Mouse (Mus musculus): ENCODE results near the gene Rasal1.

The Rasal1 gene

GRCm38 (mm10) chr5:120622198-120622851 is 26.3 kb upstream of the Rasal1 start:
- peak; percentile 19 for DNase-seq

DNA sequence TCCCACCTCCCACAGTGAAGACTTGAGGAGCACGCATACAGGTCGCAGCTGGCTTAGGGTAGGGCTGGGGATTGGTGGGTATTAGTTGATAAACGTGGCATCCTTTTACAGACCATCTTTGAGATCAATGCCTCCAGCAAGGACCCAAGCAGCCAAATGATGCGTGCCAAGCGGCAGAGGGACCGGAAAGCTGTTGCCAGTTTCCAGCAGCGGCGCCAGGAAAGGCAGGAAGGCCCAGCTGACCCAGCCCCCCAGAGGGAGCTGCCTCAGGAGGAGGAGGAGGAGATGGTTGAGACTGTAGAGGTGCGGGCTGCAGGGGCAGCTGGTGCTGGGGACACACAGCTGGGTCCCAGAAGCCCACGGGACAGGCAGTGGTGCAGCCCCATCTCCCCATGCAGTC is 24.2 kb upstream of the Rasal1 start:
- DNase-seq, result no peak

DNA sequence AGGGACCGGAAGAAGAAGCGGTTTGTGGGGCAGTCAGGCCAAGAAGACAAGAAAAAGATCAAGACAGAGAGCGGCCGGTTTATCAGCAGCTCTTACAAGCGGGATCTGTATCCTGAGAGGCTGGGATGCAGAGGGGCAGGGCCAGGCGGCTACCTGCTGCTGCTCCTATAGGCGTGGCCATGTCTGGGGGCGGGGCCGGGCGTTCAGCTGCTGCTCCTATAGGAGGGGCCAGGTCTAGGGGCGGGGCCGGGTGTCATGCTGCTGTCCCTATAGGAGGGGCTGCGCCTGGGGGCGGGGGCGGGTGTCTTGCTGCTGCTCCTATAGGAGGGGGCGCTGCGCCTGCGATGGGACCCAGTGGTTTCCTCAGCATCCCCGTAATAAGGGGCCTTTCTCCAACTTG is 22.2 kb upstream of the Rasal1 start:
- DNase-seq, result no peak

DNA sequence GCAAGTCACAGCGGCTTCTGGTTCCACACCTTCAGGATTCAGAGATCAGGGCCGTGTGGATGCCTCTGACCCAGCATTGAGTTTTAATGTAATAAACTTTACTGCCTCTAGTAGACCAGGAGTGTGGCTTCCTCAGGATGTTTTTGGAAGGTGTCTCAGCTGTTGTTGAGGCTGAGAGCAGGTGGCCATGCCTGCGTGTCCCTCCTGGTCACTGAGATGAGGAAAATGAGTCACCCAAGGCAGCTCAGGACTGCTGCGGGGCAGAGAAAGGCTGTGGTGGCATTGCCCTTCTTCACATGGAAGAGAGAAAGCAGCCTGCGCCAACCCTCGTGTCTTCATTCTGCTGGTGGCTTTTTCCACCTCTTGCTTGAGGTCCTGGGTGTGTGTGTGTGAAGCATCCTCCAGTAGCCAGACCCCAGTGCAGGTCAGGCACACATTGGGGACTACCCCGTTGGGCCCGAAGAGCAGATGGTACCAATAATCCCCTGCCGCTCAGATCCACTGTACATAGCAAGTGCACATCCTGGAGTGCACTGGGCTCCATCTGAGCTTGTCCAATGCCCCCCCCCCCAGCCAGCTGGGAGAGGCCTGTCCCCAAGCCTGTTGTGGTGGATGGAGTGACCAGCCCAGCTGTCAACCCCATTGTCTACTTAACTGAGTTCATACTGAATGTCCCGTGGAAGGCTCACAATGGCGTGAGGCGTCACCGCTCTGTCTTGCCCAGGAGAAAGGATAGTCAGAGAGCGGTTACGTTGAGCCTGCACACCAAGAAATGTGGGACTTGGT is 20.9 kb upstream of the Rasal1 start:
- DNase-seq, result no peak

GRCm38 (mm10) chr5:120628624-120629023 is 20.0 kb upstream of the Rasal1 start:
- no peak for DNase-seq

GRCm38 (mm10) chr5:120631128-120631527 is 17.5 kb upstream of the Rasal1 start:
- DNase-seq, result no peak

DNA sequence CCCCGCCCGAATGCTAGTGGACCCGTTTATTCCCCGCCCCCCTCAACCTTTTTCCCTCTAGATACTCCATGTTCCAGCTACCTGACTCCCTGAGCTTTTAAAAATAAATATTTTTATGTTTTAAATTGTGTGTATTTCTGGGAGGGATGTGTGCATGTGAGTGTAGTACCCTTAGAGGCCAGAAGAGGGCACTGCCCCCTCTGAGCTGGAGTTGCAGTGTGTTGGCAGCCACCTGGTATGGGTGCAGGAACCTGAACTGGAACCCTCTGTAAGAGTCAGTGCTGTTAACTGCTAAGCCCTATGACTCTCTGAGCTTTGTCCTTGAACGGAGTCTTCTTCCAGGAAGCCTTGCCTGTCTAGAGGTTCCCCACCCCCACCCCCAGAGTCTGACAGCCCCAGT is 16.7 kb upstream of the Rasal1 start:
- no peak for DNase-seq

DNA sequence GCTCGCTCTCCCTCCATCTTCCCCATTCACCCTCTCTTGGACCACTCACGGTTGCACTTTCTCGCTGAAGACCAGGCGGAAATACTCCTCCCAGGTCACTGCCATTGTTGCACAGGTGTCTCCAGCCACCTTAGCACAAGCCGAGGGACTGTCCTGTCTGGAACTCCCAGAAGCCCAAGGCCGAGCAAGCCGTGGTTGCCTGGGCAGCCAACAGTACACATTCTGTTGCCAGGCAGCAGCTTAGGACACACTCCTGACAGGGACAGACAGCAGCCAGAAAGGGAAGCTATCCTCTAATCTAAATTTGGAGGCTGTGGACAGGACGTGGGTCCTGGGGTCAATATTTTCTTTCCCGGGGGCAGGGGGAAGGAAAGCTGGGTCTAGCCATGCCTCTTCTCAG is 14.5 kb upstream of the Rasal1 start, which contains the start of gene Cfap73:
Cfap73 (minus strand) TSS at position 105 of the 400 bp plus-strand sequence.
- no peak for DNase-seq

DNA sequence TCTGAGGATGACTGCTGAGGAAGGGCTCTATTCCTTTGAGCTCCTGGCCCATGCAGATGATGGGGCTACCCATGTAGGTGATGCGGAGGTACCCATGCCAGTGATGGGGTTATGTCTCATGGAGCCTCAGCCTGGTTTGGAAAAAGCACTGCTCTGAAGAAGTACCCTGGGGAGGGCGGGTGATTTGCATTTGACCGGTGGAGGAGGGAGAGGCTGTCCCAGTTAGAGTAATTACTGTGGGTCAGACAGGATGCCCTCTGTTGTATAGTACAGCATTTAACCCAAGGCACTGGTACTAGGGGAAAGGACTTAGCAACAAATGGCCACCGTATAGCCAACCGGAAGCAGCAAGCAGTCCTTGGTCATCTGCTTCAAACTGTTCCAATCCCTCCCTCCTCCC is 13.8 kb upstream of the Rasal1 start:
- DNase-seq, result no peak

GRCm38 (mm10) chr5:120635633-120636032 is 13.0 kb upstream of the Rasal1 start:
- no peak for DNase-seq

DNA sequence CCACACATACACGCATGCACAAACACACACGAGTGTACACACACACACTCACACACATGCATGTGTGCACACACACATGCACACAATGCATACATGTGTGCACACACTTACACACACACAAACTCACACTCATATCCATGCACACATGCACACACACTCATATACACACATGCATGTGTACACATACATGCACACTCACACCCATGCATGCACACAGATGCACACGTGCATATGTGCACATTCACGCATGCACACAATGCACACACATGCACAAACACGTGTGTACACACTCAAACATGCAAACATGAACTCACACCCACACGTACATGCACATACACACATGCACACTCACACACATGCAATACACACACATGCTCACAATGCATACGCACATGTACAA is 8.5 kb upstream of the Rasal1 start:
- DNase-seq, result no peak

DNA sequence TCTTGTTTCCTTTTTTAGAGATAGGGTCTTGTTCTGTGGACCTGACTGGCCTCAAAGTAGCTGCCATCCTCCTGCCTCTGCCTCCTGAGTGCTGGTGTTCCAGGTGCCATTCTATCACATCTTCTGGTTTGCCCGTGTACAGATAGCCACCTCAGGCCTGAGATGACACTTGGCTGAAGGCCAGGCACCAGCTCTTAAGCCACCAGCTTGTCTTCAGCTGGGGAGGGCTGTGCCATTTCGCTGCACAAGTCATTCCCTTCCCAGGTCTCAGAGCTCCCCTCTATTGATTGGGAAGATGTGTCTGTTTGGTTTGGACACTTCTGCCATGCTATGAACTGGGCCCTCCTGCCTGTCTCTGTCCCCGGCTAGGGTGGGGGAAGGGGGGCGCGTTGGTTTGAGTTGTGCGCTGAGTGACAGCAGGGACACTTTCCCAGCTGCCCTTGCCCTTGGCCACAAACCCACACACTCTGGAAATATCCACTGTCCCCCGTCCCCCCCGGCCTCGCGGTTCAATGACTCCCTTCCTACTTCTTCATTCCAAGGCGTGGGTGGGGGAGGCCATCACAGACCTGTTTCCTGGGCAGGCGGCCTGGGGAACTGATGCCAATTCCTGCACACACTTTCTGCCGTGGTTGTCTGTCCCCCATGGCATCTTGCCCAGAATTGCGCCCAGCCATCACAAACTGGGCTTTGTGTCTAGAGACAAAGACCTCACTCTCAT is 5.1 kb upstream of the Rasal1 start:
- DNase-seq, result peak; percentile 63

- no peak for DNase-seq
These were observed 4.4 kb upstream of the Rasal1 start for GRCm38 (mm10) chr5:120644227-120644626.

- no peak for DNase-seq
These were observed 2.8 kb upstream of the Rasal1 start for GRCm38 (mm10) chr5:120645851-120646250.

GRCm38 (mm10) chr5:120647361-120647760 is 1.3 kb upstream of the Rasal1 start:
- no peak for DNase-seq

DNA sequence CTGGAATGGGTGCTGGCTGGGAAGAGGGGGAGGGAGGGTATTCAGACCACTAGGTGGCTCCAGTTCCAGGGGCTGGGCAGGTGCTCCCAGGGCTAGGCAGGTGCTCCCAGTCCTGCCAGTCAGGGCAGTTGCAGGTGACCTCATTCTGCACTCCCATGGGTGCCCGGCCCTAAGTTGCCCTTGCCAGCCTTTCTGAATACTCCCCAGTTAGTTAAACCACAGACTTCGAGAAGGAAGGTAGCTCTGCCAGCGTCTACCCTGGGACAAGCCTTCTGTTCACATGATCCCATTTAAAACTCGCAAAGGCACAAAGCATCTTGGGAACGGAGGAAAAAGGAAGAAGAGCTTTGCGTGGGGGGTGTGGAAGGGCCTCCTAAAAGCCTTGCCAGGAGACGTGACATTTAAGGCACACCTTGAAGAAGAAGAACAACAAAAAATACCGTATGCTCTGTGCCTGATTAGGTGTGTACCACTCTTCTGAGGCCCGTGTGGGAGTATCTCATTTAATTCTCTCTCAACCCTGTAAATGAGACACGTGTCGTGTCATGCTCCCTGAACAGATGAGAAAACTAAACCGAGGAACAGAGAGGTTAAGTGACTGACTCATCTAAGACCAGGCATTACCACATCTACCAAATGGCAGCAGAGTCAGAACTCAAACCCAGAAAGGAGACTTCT is 659 bp upstream of the Rasal1 start:
- no peak for DNase-seq

GRCm38 (mm10) chr5:120649374-120649933 is 842 bp downstream of the Rasal1 start:
- DNase-seq, result no peak

DNA sequence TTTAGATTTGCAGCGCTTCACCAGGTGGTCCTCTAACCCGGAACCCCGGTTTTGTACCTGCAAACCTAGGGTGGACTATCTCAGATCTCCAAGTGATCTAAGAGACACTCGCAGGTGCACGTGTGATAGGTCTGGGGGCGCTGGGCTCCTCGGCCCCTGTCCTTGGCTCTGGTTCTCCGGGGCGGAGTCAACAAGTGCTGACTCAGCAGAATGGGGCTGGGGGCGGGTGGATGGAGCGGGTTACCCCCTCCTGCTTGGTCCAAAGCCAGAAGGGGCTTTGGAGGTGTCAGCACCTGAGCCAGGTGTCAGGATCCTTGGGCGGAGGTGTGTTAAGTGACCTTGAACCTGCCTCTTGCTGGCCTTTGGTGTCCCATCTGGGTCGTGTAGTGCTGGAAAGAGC is 1.3 kb downstream of the Rasal1 start:
- DNase-seq, result no peak

DNA sequence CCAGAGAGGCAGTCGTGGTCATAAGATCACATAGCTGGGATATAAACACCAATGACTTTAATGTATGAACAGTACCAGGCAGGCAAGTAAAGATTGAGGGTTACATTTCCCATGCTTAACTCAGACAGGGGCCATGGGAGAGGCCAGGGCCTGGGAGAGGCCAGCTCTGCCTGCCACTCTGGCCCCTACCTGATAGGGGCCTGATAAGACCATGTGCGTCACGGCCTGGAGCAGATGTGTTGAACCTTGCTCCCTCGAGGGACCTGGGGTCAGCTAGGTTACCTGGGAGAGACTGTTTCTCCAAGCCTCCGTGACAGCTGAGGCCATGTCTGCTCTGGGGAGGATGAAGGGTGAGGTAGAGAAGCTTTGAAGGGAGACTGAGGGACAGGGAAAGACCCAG is 2.6 kb downstream of the Rasal1 start:
- DNase-seq, result no peak

GRCm38 (mm10) chr5:120652915-120653701 is 4.5 kb downstream of the Rasal1 start:
- DNase-seq, result no peak

DNA sequence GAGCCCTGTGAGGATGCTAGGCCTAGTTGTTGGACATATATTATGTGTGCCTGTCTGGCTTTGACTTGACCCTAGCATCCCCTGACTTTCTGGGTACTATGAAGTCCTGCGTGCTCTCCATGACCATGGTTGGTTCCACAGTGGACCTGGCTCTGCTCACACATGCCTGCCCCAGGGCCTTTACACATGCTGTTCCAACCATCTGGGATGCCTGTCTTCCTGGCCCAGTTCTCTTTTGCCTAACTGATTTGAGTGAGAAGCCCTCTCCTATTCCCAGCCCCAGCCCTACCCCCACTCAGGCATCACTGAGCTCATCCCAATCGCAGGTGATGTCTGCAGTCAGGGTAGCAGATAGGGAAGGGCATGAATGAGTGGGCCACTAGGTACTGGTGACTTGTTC is 5.3 kb downstream of the Rasal1 start:
- no peak for DNase-seq

DNA sequence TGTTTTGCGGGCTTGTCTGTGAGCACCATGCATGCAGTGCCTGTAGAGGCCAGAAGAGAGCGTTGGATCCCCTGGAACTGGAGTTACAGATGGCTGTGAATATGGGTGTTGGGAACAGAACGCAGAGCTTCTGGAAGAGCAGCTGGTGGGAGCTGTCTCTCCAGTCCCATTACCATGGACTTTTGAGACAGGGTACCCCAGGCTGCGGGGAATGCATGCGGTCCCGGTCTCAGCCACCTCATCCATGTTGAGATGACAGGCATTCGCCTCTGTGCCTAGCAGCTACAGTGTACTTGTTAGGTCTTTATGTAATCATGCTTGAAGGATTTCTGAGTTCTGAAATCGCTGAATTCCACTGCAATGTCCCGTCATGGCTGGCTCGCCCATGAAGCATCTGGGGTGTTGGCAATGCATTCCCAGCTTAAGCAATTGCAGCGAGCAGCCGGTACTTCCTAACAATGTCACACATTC is 7.7 kb downstream of the Rasal1 start:
- no peak for DNase-seq
